Mouse (Mus musculus) midbrain, postnatal 0 days (tissue): ENCODE measurements around the gene Txlna. TPM values are rescaled to one million over a fixed set of nuclear protein-coding genes. Genes with fewer than 3 reads are reported as not detected.

Experiments
- ATAC-seq: fragments of 200-750 bp; cut with Nextera tagmentation; 2 replicates; pipeline ENCODE4 v1.8.0; 2017; ENCODE audit warnings: moderate number of reproducible peaks, mild to moderate bottlenecking, moderate TSS enrichment, moderate library complexity; ENCODE audit not compliant: low FRiP score
- DNase-seq: peaks from one replicate; pipeline ENCODE4 v3.0.0-alpha.2; 2015; ENCODE audit warnings: low spot score
- H3K27ac ChIP-seq: fragments of 300-500 bp; sonication (generic); 2 replicates; pipeline ENCODE4 v1.5.1; 2014; ENCODE audit warnings: low read depth, mild to moderate bottlenecking, low read length, mixed read lengths
- H3K27me3 ChIP-seq: fragments of 300-500 bp; sonication (generic); 2 replicates; pipeline ENCODE4 v1.6.1; 2014; ENCODE audit warnings: low read length, control low read depth, mixed read lengths; ENCODE audit not compliant: insufficient read depth
- H3K36me3 ChIP-seq: fragments of 300-500 bp; sonication (generic); 2 replicates; pipeline ENCODE4 v1.6.1; 2014; ENCODE audit warnings: low read length, control low read depth, mixed read lengths; ENCODE audit not compliant: insufficient read depth
- H3K4me1 ChIP-seq: fragments of 300-500 bp; sonication (generic); 2 replicates; pipeline ENCODE4 v1.6.1; 2014; ENCODE audit warnings: mild to moderate bottlenecking, control low read depth, antibody characterized with exemption, low read length, mixed read lengths; ENCODE audit not compliant: insufficient read depth
- H3K4me2 ChIP-seq: fragments of 300-500 bp; sonication (generic); 2 replicates; pipeline ENCODE4 v1.6.1; 2014; ENCODE audit warnings: low read depth, mild to moderate bottlenecking, low read length, mixed read lengths; ENCODE audit not compliant: poor library complexity, severe bottlenecking
- H3K4me3 ChIP-seq: fragments of 300-500 bp; sonication (generic); 2 replicates; pipeline ENCODE4 v1.5.1; 2014; ENCODE audit warnings: low read depth, mild to moderate bottlenecking, low read length, moderate library complexity
- H3K9ac ChIP-seq: fragments of 300-500 bp; sonication (generic); replicated peaks from 2 replicates; pipeline ENCODE4 v1.6.1; 2014; ENCODE audit warnings: mild to moderate bottlenecking, low read length, moderate library complexity, mixed read lengths; ENCODE audit not compliant: poor library complexity, severe bottlenecking
- H3K9me3 ChIP-seq: fragments of 300-500 bp; sonication (generic); 2 replicates; pipeline ENCODE4 v1.6.1; 2016; ENCODE audit warnings: low read length, control low read depth
- CTCF ChIP-seq: IDR thresholded peaks from 2 replicates; pipeline ENCODE4 v1.5.1; 2016; ENCODE audit warnings: antibody characterized with exemption, mild to moderate bottlenecking
- WGBS: fragments of 180-500 bp; shearing (Covaris S2); extraction: QIAGEN DNeasy Blood & Tissue Kit; methylation state at CpG from one replicate; pipeline ENCODE4 v1.1.7; 2014; 5-methylcytosine and 5-hydroxymethylcytosine counted together
- polyA plus RNA-seq: library from polyadenylated mRNA; unstranded; fragments of >200 nt; fragmentation: Nextera tagmentation; extraction: Ambion mirVana; gene quantifications from 2 replicates; pipeline ENCODE4 v1.2.1, GENCODE M21; 2015
- total RNA-seq: library from RNA; depleted of rRNA; stranded (reverse); fragments of >200 nt; gene quantifications from 2 replicates; pipeline ENCODE4 v1.2.3, GENCODE M21; 2014; rRNA removed

The Txlna gene
- total RNA-seq (33.4 and 38.2 TPM in 2 replicates), polyA plus RNA-seq (25.6 and 27.2 TPM in 2 replicates)

GRCm38 (mm10) chr4:129640638-129641467, at the start of gene Txlna:
Gene Txlna, minus strand, starts transcription at chr4:129641065.
- DNase-seq: peak; percentile 99
- no peaks in the 10 kb centered on the region for H3K27me3 ChIP-seq
- peak; percentile 96 for ATAC-seq
- no peak for TF ChIP-seq CTCF
- peak within 1 kb of the TSS; percentile 54 for H3K4me3 ChIP-seq
- H3K9me3 ChIP-seq: no peaks in the 10 kb centered on the region
- H3K9ac ChIP-seq: peak within 1 kb of the TSS; percentile 69
- H3K4me1 ChIP-seq: peaks cover 13% of the 10 kb centered on the region
- peak within 1 kb of the TSS; percentile 87 for H3K4me2 ChIP-seq
- WGBS: under 1% methylated on average over 47 of the region's 60 CpGs
- peak within 1 kb of the TSS; percentile 89 for H3K27ac ChIP-seq
- H3K36me3 ChIP-seq: peaks cover 26% of the 10 kb centered on the region

GRCm38 (mm10) chr4:129684531-129684930, 43.7 kb upstream of the Txlna start:
- Histone ChIP-seq H3K4me2 (no peak overlapping the region), H3K9me3 (no peaks in the 10 kb centered on the region), H3K36me3 (peaks cover 72% of the 10 kb centered on the region), H3K9ac (no peak overlapping the region), H3K4me3 (no peak overlapping the region), H3K27me3 (no peaks in the 10 kb centered on the region), H3K4me1 (no peaks in the 10 kb centered on the region), H3K27ac (no peak overlapping the region)
- WGBS: 95% methylated on average over 6 of the region's 6 CpGs
- no peak for TF ChIP-seq CTCF
- no peak for DNase-seq
- no peak for ATAC-seq

- H3K9me3 ChIP-seq: no peaks in the 10 kb centered on the region
- ATAC-seq (no peak), DNase-seq (no peak)
- WGBS: 89% methylated on average over 11 of the region's 11 CpGs
- no peak overlapping the region for H3K4me2 ChIP-seq
- no peaks in the 10 kb centered on the region for H3K4me1 ChIP-seq
- H3K4me3 ChIP-seq: no peak overlapping the region
- peaks cover 68% of the 10 kb centered on the region for H3K36me3 ChIP-seq
- no peak overlapping the region for H3K9ac ChIP-seq
- no peak overlapping the region for H3K27ac ChIP-seq
- no peak for TF ChIP-seq CTCF
- no peaks in the 10 kb centered on the region for H3K27me3 ChIP-seq
Observed at GRCm38 (mm10) chr4:129683901-129684493, 43.1 kb upstream of the Txlna start.

GRCm38 (mm10) chr4:129681837-129682236, 41.0 kb upstream of the Txlna start:
- Histone ChIP-seq H3K27ac (no peak overlapping the region), H3K27me3 (no peaks in the 10 kb centered on the region), H3K36me3 (peaks cover 70% of the 10 kb centered on the region), H3K4me3 (no peak overlapping the region), H3K9ac (no peak overlapping the region), H3K4me2 (no peak overlapping the region), H3K4me1 (no peaks in the 10 kb centered on the region), H3K9me3 (no peaks in the 10 kb centered on the region)
- ATAC-seq: no peak
- 0 out of 2 replicates have a peak, but pooled peaks have one; percentile 7 for TF ChIP-seq CTCF
- WGBS: 98% methylated on average over 11 of the region's 11 CpGs
- DNase-seq: no peak

GRCm38 (mm10) chr4:129672878-129673449, 32.1 kb upstream of the Txlna start:
- 5% methylated on average over 10 of the region's 10 CpGs for WGBS
- ATAC-seq: no peak

More at GRCm38 (mm10) chr4:129672878-129673449, 32.1 kb upstream of the Txlna start:
- Histone ChIP-seq H3K9ac (peak overlapping the region; percentile 91), H3K4me1 (0 out of 2 replicates have a peak, but pooled peaks cover 4% of the 10 kb centered on the region), H3K36me3 (peaks cover 18% of the 10 kb centered on the region), H3K27ac (peak overlapping the region; percentile 92), H3K27me3 (no peaks in the 10 kb centered on the region), H3K9me3 (no peaks in the 10 kb centered on the region), H3K4me2 (peak overlapping the region; percentile 73), H3K4me3 (peak overlapping the region; percentile 98)
- no peak for DNase-seq
- no peak for TF ChIP-seq CTCF
